Mouse (Mus musculus): ENCODE measurements at regions not wholly inside any gene's neighbourhood (a gene's known extent, or its start where the extent isn't known, plus 50 kb on each side); places are given as distances from the start of the nearest gene placed in this dataset.

GRCm38 (mm10) chr13:38878718-38879669 is 81.7 kb downstream of the Slc35b3 start:
- no peak overlapping the region for H3K9ac ChIP-seq (replicated peaks)
- DNase-seq (no peak), ATAC-seq (no peak)
- H3K4me2 ChIP-seq (ENCODE audit: low read depth, low read length), result no peak overlapping the region
- H3K4me3 ChIP-seq (ENCODE audit: low read depth, low read length), result no peak overlapping the region
- WGBS (ENCODE audit: insufficient replicate concordance), result 70% methylated on average over 7 of the region's 7 CpGs
- H3K27ac ChIP-seq (ENCODE audit: low read depth), result no peak overlapping the region
- H3K4me1 ChIP-seq (ENCODE audit: insufficient read depth), result no peaks in the 10 kb centered on the region
- no peaks in the 10 kb centered on the region for H3K36me3 ChIP-seq (replicated peaks; ENCODE audit: insufficient read depth, low read length)
- H3K9me3 ChIP-seq (ENCODE audit: low read length), result no peaks in the 10 kb centered on the region
- H3K27me3 ChIP-seq (ENCODE audit: insufficient read depth, low read length), result no peaks in the 10 kb centered on the region
- TF ChIP-seq CTCF (IDR thresholded peaks at IDR 0.05; ENCODE audit: low read depth) (no peak), EP300 (IDR thresholded peaks at IDR 0.05; ENCODE audit: low read depth) (no peak)

GRCm38 (mm10) chr13:38875923-38876322 is 84.8 kb downstream of the Slc35b3 start:
- TF ChIP-seq EP300 (IDR thresholded peaks at IDR 0.05; ENCODE audit: low read depth) (no peak), CTCF (IDR thresholded peaks at IDR 0.05; ENCODE audit: low read depth) (no peak)
- Histone ChIP-seq H3K4me1 (ENCODE audit: insufficient read depth) (no peaks in the 10 kb centered on the region), H3K4me3 (ENCODE audit: low read depth, low read length) (no peak overlapping the region), H3K27ac (ENCODE audit: low read depth) (no peak overlapping the region), H3K36me3 (replicated peaks; ENCODE audit: insufficient read depth, low read length) (no peaks in the 10 kb centered on the region), H3K4me2 (ENCODE audit: low read depth, low read length) (no peak overlapping the region), H3K9me3 (ENCODE audit: low read length) (no peaks in the 10 kb centered on the region), H3K27me3 (ENCODE audit: insufficient read depth, low read length) (no peaks in the 10 kb centered on the region), H3K9ac (replicated peaks) (no peak overlapping the region)
- 65% methylated on average over 2 of the region's 2 CpGs for WGBS (ENCODE audit: insufficient replicate concordance)
- DNase-seq, result no peak
- ATAC-seq, result no peak

GRCm38 (mm10) chr13:38864002-38864401 is 96.7 kb downstream of the Slc35b3 start:
- ATAC-seq, result no peak
- TF ChIP-seq EP300 (IDR thresholded peaks at IDR 0.05; ENCODE audit: low read depth), result no peak
- no peak for TF ChIP-seq CTCF (IDR thresholded peaks at IDR 0.05; ENCODE audit: low read depth)
- Histone ChIP-seq H3K36me3 (replicated peaks; ENCODE audit: insufficient read depth, low read length) (no peaks in the 10 kb centered on the region), H3K4me1 (ENCODE audit: insufficient read depth) (no peaks in the 10 kb centered on the region), H3K9me3 (ENCODE audit: low read length) (no peaks in the 10 kb centered on the region), H3K9ac (replicated peaks) (no peak overlapping the region), H3K27me3 (ENCODE audit: insufficient read depth, low read length) (no peaks in the 10 kb centered on the region), H3K4me3 (ENCODE audit: low read depth, low read length) (no peak overlapping the region), H3K27ac (ENCODE audit: low read depth) (no peak overlapping the region), H3K4me2 (ENCODE audit: low read depth, low read length) (no peak overlapping the region)
- DNase-seq, result no peak
- WGBS (ENCODE audit: insufficient replicate concordance), result 67% methylated on average over 4 of the region's 4 CpGs

GRCm38 (mm10) chr13:38855742-38856141 is 104.9 kb downstream of the Slc35b3 start:
- no peak overlapping the region for H3K27ac ChIP-seq (ENCODE audit: low read depth)
- no peak overlapping the region for H3K4me3 ChIP-seq (ENCODE audit: low read depth, low read length)
- H3K27me3 ChIP-seq (ENCODE audit: insufficient read depth, low read length), result no peaks in the 10 kb centered on the region
- ATAC-seq, result no peak
- no peaks in the 10 kb centered on the region for H3K4me1 ChIP-seq (ENCODE audit: insufficient read depth)
- no peak for DNase-seq
- TF ChIP-seq EP300 (IDR thresholded peaks at IDR 0.05; ENCODE audit: low read depth) (no peak), CTCF (IDR thresholded peaks at IDR 0.05; ENCODE audit: low read depth) (peak; percentile 36; the same call in 1 of the 2 replicates)
- H3K9me3 ChIP-seq (ENCODE audit: low read length), result no peaks in the 10 kb centered on the region
- WGBS (ENCODE audit: insufficient replicate concordance), result 52% methylated on average over 3 of the region's 3 CpGs
- no peaks in the 10 kb centered on the region for H3K36me3 ChIP-seq (replicated peaks; ENCODE audit: insufficient read depth, low read length)
- no peak overlapping the region for H3K9ac ChIP-seq (replicated peaks)
- no peak overlapping the region for H3K4me2 ChIP-seq (ENCODE audit: low read depth, low read length)

GRCm38 (mm10) chr13:38854986-38855385 is 105.7 kb downstream of the Slc35b3 start:
- no peaks in the 10 kb centered on the region for H3K27me3 ChIP-seq (ENCODE audit: insufficient read depth, low read length)
- no peaks in the 10 kb centered on the region for H3K36me3 ChIP-seq (replicated peaks; ENCODE audit: insufficient read depth, low read length)
- ATAC-seq (no peak), DNase-seq (no peak)
- H3K4me3 ChIP-seq (ENCODE audit: low read depth, low read length), result no peak overlapping the region
- no peak overlapping the region for H3K4me2 ChIP-seq (ENCODE audit: low read depth, low read length)
- H3K4me1 ChIP-seq (ENCODE audit: insufficient read depth), result no peaks in the 10 kb centered on the region
- no peak for TF ChIP-seq CTCF (IDR thresholded peaks at IDR 0.05; ENCODE audit: low read depth)
- TF ChIP-seq EP300 (IDR thresholded peaks at IDR 0.05; ENCODE audit: low read depth), result no peak
- no peak overlapping the region for H3K27ac ChIP-seq (ENCODE audit: low read depth)
- WGBS (ENCODE audit: insufficient replicate concordance), result 75% methylated on average over 2 of the region's 2 CpGs
- H3K9ac ChIP-seq (replicated peaks), result no peak overlapping the region
- H3K9me3 ChIP-seq (ENCODE audit: low read length), result no peaks in the 10 kb centered on the region

- H3K4me2 ChIP-seq (ENCODE audit: low read depth, low read length), result no peak overlapping the region
- 41% methylated on average over 9 of the region's 9 CpGs for WGBS (ENCODE audit: insufficient replicate concordance)
- DNase-seq (no peak), ATAC-seq (no peak)
- no peaks in the 10 kb centered on the region for H3K27me3 ChIP-seq (ENCODE audit: insufficient read depth, low read length)
- H3K4me3 ChIP-seq (ENCODE audit: low read depth, low read length), result no peak overlapping the region
- no peaks in the 10 kb centered on the region for H3K4me1 ChIP-seq (ENCODE audit: insufficient read depth)
- no peaks in the 10 kb centered on the region for H3K9me3 ChIP-seq (ENCODE audit: low read length)
- TF ChIP-seq CTCF (IDR thresholded peaks at IDR 0.05; ENCODE audit: low read depth) (no peak), EP300 (IDR thresholded peaks at IDR 0.05; ENCODE audit: low read depth) (no peak)
- no peaks in the 10 kb centered on the region for H3K36me3 ChIP-seq (replicated peaks; ENCODE audit: insufficient read depth, low read length)
- H3K9ac ChIP-seq (replicated peaks), result no peak overlapping the region
- no peak overlapping the region for H3K27ac ChIP-seq (ENCODE audit: low read depth)
Measured at GRCm38 (mm10) chr13:38852868-38853267, 107.8 kb downstream of the Slc35b3 start.
